Mouse (Mus musculus) neural tube, embryonic 13.5 days (tissue): Measurements from ENCODE around the gene Il12b. TPM values are rescaled to one million over a fixed set of nuclear protein-coding genes. Genes with fewer than 3 reads are reported as not detected.
"Not testable (repeated sequence)": the region's sequence is repeated elsewhere in the genome, so short reads cannot be mapped to it uniquely, and the experiment has no call there.

ENCODE experiments used
- ATAC-seq: fragments of 200-750 bp; cut with Nextera tagmentation; 2 replicates; pipeline ENCODE4 v1.8.0; 2017; ENCODE audit warnings: low read depth, mild to moderate bottlenecking, moderate TSS enrichment, moderate library complexity
- H3K27ac ChIP-seq: fragments of 300-500 bp; sonication (generic); replicated peaks from 2 replicates; pipeline ENCODE4 v1.5.1; 2015; ENCODE audit warnings: moderate library complexity, mild to moderate bottlenecking, inconsistent platforms
- H3K27me3 ChIP-seq: fragments of 300-500 bp; sonication (generic); 2 replicates; pipeline ENCODE4 v1.6.1; 2015; ENCODE audit warnings: mild to moderate bottlenecking, inconsistent platforms
- H3K36me3 ChIP-seq: fragments of 300-500 bp; sonication (generic); 2 replicates; pipeline ENCODE4 v1.6.1; 2015; ENCODE audit warnings: mild to moderate bottlenecking, inconsistent platforms
- H3K4me1 ChIP-seq: fragments of 300-500 bp; sonication (generic); replicated peaks from 2 replicates; pipeline ENCODE4 v1.6.1; 2015; ENCODE audit warnings: inconsistent platforms
- H3K4me2 ChIP-seq: fragments of 300-500 bp; sonication (generic); 2 replicates; pipeline ENCODE4 v1.6.1; 2015; ENCODE audit warnings: inconsistent platforms, mild to moderate bottlenecking, moderate library complexity
- H3K4me3 ChIP-seq: fragments of 300-500 bp; sonication (generic); 2 replicates; pipeline ENCODE4 v1.5.1; 2015; ENCODE audit warnings: mild to moderate bottlenecking, inconsistent platforms
- H3K9ac ChIP-seq: fragments of 300-500 bp; sonication (generic); 2 replicates; pipeline ENCODE4 v1.6.1; 2015; ENCODE audit warnings: moderate library complexity, mild to moderate bottlenecking, inconsistent platforms
- H3K9me3 ChIP-seq: fragments of 300-500 bp; sonication (generic); 2 replicates; pipeline ENCODE4 v1.6.1; 2016; ENCODE audit warnings: inconsistent platforms
- WGBS: fragments of 180-500 bp; shearing (Covaris S2); methylation state at CpG from one replicate; pipeline ENCODE4 v1.1.7; 2015; 5-methylcytosine and 5-hydroxymethylcytosine counted together
- polyA plus RNA-seq: library from polyadenylated mRNA; unstranded; fragments of >200 nt; fragmentation: Nextera tagmentation; extraction: Ambion mirVana; gene quantifications from 2 replicates; pipeline ENCODE4 v1.2.1, GENCODE M21; 2015

Gene Il12b
- polyA plus RNA-seq, 1 experiment from 2014 or later, result not detected

GRCm38 (mm10) chr11:44417403-44417802, 17.5 kb downstream of the Il12b start:
- no peaks in the 10 kb centered on the region for H3K9me3 ChIP-seq
- no peak overlapping the region for H3K27ac ChIP-seq
- WGBS, result 68% methylated on average over 1 of the region's 1 CpGs
- H3K4me1 ChIP-seq, result no peaks in the 10 kb centered on the region
- no peak overlapping the region for H3K4me3 ChIP-seq
- H3K36me3 ChIP-seq, result no peaks in the 10 kb centered on the region
- no peak for ATAC-seq
- H3K4me2 ChIP-seq, result no peak overlapping the region
- no peaks in the 10 kb centered on the region for H3K27me3 ChIP-seq
- H3K9ac ChIP-seq, result no peak overlapping the region

GRCm38 (mm10) chr11:44422337-44423111, 22.7 kb downstream of the Il12b start:
- no peak overlapping the region for H3K4me3 ChIP-seq
- no peaks in the 10 kb centered on the region for H3K36me3 ChIP-seq
- no peaks in the 10 kb centered on the region for H3K27me3 ChIP-seq
- no peak for ATAC-seq
- 75% methylated on average over 10 of the region's 10 CpGs for WGBS
- H3K9me3 ChIP-seq, result no peaks in the 10 kb centered on the region
- H3K4me2 ChIP-seq, result no peak overlapping the region
- no peak overlapping the region for H3K9ac ChIP-seq
- peaks cover 18% of the 10 kb centered on the region for H3K4me1 ChIP-seq
- H3K27ac ChIP-seq, result no peak overlapping the region

DNA sequence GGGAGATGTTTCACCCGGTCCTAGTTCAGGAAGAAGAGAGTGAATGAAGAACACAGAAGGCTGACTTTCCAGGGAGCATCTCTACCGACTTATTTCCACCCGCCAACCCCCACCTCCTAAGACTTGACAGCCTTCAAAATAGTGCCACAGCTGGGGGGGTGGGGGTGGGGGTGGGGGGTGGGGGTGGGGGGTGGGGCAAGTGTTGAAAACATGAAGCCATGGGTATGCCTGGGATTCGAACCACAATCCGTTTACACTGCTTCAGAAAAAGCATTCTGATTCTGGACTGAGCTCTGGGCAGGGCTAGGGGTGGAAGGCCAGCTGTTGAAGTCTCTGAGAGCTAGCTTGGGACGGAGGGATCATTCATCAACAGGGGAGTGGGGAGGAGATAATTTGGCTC, 23.4 kb downstream of the Il12b start:
- Histone ChIP-seq H3K4me2 (no peak overlapping the region), H3K36me3 (no peaks in the 10 kb centered on the region), H3K4me3 (no peak overlapping the region), H3K9me3 (no peaks in the 10 kb centered on the region), H3K9ac (no peak overlapping the region), H3K4me1 (peaks cover 18% of the 10 kb centered on the region), H3K27me3 (no peaks in the 10 kb centered on the region), H3K27ac (peak overlapping the region; percentile 63)
- no peak for ATAC-seq
- 52% methylated on average over 6 of the region's 6 CpGs for WGBS

DNA sequence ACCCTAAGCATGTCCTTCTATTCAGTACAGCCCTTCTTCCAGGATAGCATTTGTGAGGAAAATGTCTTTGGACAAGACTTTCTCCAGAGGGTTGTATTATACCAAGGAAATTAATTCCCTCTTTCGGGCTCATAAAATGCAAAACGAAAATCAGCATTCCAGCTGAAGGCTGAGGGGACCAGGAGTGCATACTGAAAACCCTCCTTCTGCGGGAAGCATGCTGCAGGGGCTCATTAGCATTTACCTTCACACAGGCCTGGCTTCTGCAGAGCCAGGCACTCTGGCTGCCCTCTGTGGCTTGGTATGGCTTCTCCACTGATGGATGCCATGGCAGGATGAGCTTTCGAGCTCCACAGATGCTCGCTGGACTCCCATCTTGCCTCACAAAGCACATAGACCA, 24.1 kb downstream of the Il12b start:
- peak; percentile 65 for ATAC-seq
- Histone ChIP-seq H3K4me3 (no peak overlapping the region), H3K27ac (peak overlapping the region; percentile 63), H3K4me2 (no peak overlapping the region), H3K27me3 (no peaks in the 10 kb centered on the region), H3K9ac (no peak overlapping the region), H3K9me3 (no peaks in the 10 kb centered on the region), H3K36me3 (no peaks in the 10 kb centered on the region), H3K4me1 (peaks cover 18% of the 10 kb centered on the region)
- WGBS, result 45% methylated on average over 5 of the region's 5 CpGs

- no peak for ATAC-seq
- 68% methylated on average over 8 of the region's 8 CpGs for WGBS
Measured at GRCm38 (mm10) chr11:44425006-44425405, 25.1 kb downstream of the Il12b start.

DNA sequence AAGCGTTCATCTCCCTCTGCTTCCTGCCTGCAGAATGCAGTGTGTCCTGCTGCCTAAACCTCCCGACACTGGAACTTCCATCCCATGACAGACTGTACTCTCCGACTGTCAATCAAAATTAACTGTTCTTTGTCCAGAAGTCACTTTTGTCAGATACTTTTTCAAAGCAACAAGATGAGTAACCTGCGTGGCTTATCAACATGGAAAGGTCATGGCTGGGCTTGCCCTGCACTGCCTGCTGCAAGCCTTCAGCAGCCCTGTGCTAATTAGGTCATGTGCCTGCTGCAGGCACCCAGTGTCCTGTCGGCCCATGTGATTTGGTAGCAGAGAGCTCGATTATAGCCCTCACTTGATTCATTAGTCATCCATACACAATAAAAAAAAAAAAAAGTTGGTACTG, 25.8 kb downstream of the Il12b start:
- Histone ChIP-seq H3K27me3 (no peaks in the 10 kb centered on the region), H3K4me2 (no peak overlapping the region), H3K27ac (no peak overlapping the region), H3K4me1 (peaks cover 18% of the 10 kb centered on the region), H3K9ac (no peak overlapping the region), H3K36me3 (no peaks in the 10 kb centered on the region), H3K9me3 (no peaks in the 10 kb centered on the region), H3K4me3 (no peak overlapping the region)
- no peak for ATAC-seq
- WGBS, result 79% methylated on average over 6 of the region's 6 CpGs

More at GRCm38 (mm10) chr11:44425006-44425405, 25.1 kb downstream of the Il12b start:
- Histone ChIP-seq H3K27ac (no peak overlapping the region), H3K9ac (no peak overlapping the region), H3K4me2 (no peak overlapping the region), H3K36me3 (no peaks in the 10 kb centered on the region), H3K4me3 (no peak overlapping the region), H3K27me3 (no peaks in the 10 kb centered on the region), H3K9me3 (no peaks in the 10 kb centered on the region), H3K4me1 (peaks cover 18% of the 10 kb centered on the region)

GRCm38 (mm10) chr11:44427951-44428350, 28.1 kb downstream of the Il12b start:
- H3K9ac ChIP-seq, result no peak overlapping the region
- no peak for ATAC-seq
- peaks cover 18% of the 10 kb centered on the region for H3K4me1 ChIP-seq
- H3K4me3 ChIP-seq, result no peak overlapping the region
- H3K4me2 ChIP-seq, result no peak overlapping the region
- H3K27me3 ChIP-seq, result no peaks in the 10 kb centered on the region
- H3K36me3 ChIP-seq, result no peaks in the 10 kb centered on the region
- no peaks in the 10 kb centered on the region for H3K9me3 ChIP-seq
- WGBS, result 80% methylated on average over 2 of the region's 2 CpGs
- H3K27ac ChIP-seq, result no peak overlapping the region

- Histone ChIP-seq H3K9ac (no peak overlapping the region), H3K27me3 (no peaks in the 10 kb centered on the region), H3K36me3 (no peaks in the 10 kb centered on the region), H3K4me3 (no peak overlapping the region), H3K27ac (no peak overlapping the region), H3K9me3 (no peaks in the 10 kb centered on the region), H3K4me1 (0 out of 2 replicates have a peak, but pooled peaks cover 1% of the 10 kb centered on the region), H3K4me2 (no peak overlapping the region)
- WGBS, result 89% methylated on average over 3 of the region's 3 CpGs
- no peak for ATAC-seq
Measured at GRCm38 (mm10) chr11:44430036-44430435, 30.2 kb downstream of the Il12b start.

- no peak for ATAC-seq
- H3K9ac ChIP-seq, result no peak overlapping the region
- no peak overlapping the region for H3K4me2 ChIP-seq
- 94% methylated on average over 6 of the region's 6 CpGs for WGBS
- no peak overlapping the region for H3K27ac ChIP-seq
- H3K4me1 ChIP-seq, result no peaks in the 10 kb centered on the region
- no peaks in the 10 kb centered on the region for H3K9me3 ChIP-seq
- H3K36me3 ChIP-seq, result no peaks in the 10 kb centered on the region
- no peaks in the 10 kb centered on the region for H3K27me3 ChIP-seq
- no peak overlapping the region for H3K4me3 ChIP-seq
Measured at GRCm38 (mm10) chr11:44437786-44438185, 37.9 kb downstream of the Il12b start.

GRCm38 (mm10) chr11:44451046-44451445, 51.2 kb downstream of the Il12b start:
- Histone ChIP-seq H3K27me3 (no peaks in the 10 kb centered on the region), H3K9ac (no peak overlapping the region), H3K9me3 (no peaks in the 10 kb centered on the region), H3K36me3 (peaks cover 19% of the 10 kb centered on the region), H3K27ac (no peak overlapping the region), H3K4me2 (no peak overlapping the region), H3K4me1 (no peaks in the 10 kb centered on the region), H3K4me3 (no peak overlapping the region)
- ATAC-seq, result no peak

DNA sequence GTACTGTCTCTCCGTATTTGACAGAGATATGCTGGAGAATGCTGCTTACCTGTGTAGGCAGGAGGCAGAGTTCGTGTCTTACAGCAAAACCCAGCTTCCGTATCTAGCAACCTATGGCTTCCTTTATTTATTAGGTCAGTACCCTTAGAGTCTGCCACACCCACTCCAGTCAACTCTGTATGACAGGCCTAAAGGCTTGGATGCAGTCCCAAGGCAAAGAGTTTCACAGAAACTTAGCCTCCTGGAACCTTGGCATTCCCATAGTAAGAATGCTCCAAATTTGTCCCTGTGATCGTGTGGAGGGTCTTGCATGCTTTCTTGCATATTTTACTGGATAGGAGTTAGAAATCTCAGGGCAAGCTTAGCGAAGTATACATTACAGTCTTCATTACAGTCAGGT, 52.2 kb downstream of the Il12b start:
- not testable (repeated sequence) for H3K9me3 ChIP-seq, H3K27ac ChIP-seq, H3K4me2 ChIP-seq, H3K4me1 ChIP-seq, ATAC-seq, H3K4me3 ChIP-seq, H3K9ac ChIP-seq, H3K27me3 ChIP-seq
- H3K36me3 ChIP-seq, result peaks cover 28% of the 10 kb centered on the region
- 93% methylated on average over 5 of the region's 5 CpGs for WGBS

- peak; percentile 74; the same call in 1 of the 2 replicates for ATAC-seq
- 60% methylated on average over 2 of the region's 2 CpGs for WGBS
- H3K9me3 ChIP-seq, result no peaks in the 10 kb centered on the region
Measured at GRCm38 (mm10) chr11:44453423-44453822, 53.6 kb downstream of the Il12b start.

DNA sequence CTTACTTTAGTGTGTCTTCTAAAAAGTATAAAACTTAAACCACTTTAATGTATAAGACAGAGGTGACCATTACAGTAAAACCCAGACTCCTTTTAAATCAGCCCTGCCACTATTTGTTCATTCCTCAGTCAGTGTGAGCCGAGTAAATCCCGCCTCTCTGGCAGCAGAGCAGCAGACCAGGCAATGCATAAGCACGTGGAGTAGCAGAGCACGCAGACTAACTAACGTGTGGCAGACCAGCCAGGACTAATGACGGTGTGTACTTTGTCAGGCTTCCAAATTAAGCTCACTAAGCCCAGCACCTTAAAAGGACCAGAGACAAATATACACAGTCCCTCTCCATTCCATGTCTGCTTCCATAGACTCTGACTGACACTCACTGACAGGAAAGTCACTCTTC, 61.6 kb downstream of the Il12b start:
- peaks cover 75% of the 10 kb centered on the region for H3K36me3 ChIP-seq
- H3K9ac ChIP-seq, result no peak overlapping the region
- H3K4me3 ChIP-seq, result no peak overlapping the region
- H3K27ac ChIP-seq, result no peak overlapping the region
- no peak overlapping the region for H3K4me2 ChIP-seq
- 92% methylated on average over 6 of the region's 6 CpGs for WGBS
- H3K9me3 ChIP-seq, result no peaks in the 10 kb centered on the region
- H3K27me3 ChIP-seq, result no peaks in the 10 kb centered on the region
- ATAC-seq, result no peak
- H3K4me1 ChIP-seq, result no peaks in the 10 kb centered on the region

More at GRCm38 (mm10) chr11:44453423-44453822, 53.6 kb downstream of the Il12b start:
- H3K4me1 ChIP-seq, result no peaks in the 10 kb centered on the region
- no peak overlapping the region for H3K4me3 ChIP-seq
- no peak overlapping the region for H3K9ac ChIP-seq
- peaks cover 40% of the 10 kb centered on the region for H3K36me3 ChIP-seq
- no peaks in the 10 kb centered on the region for H3K27me3 ChIP-seq
- no peak overlapping the region for H3K27ac ChIP-seq
- no peak overlapping the region for H3K4me2 ChIP-seq
